Mouse (Mus musculus): ENCODE measurements at regions not wholly inside any gene's neighbourhood (a gene's known extent, or its start where the extent isn't known, plus 50 kb on each side); places are given as distances from the start of the nearest gene placed in this dataset.

DNA sequence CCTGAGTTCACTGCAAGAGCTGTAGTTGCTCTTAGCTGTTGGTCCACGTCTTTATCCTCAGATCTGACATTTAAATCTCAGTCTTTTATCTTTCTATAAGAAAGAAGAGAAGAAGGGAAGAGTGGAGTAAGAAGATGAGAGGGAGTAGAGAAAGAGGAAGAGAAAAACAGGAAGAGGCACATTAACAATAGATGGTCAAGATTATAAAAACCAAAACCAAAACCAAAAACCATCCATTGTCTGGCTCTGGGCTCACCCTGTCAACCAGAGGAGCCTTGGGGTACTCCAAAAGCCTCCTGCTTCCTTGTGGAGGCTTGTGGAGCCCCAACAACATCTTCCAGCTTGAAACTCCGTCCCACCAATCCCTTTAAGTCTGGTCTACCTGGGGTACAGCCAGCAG is 247.0 kb downstream of the Ankrd50 start:
- TF ChIP-seq CTCF (IDR thresholded peaks at IDR 0.05; ENCODE audit: low read depth, low read length) (no peak), POLR2A (IDR thresholded peaks at IDR 0.05; ENCODE audit: extremely low read depth, insufficient read depth, low read length) (no peak)
